Mouse (Mus musculus) midbrain, embryonic 16.5 days (tissue): ENCODE measurements around the gene Gm28729. TPM values are rescaled to one million over a fixed set of nuclear protein-coding genes. Genes with fewer than 3 reads are reported as not detected.

Experiments
- ATAC-seq: fragments of 200-750 bp; cut with Nextera tagmentation; 2 replicates; pipeline ENCODE4 v1.8.0; 2017; ENCODE audit warnings: moderate TSS enrichment
- H3K27ac ChIP-seq: fragments of 300-500 bp; sonication (generic); 2 replicates; pipeline ENCODE4 v1.5.1; 2014; ENCODE audit warnings: mild to moderate bottlenecking, low read length, mixed read lengths
- H3K27me3 ChIP-seq: fragments of 300-500 bp; sonication (generic); 2 replicates; pipeline ENCODE4 v1.6.1; 2014; ENCODE audit warnings: low read depth, low read length, mixed read lengths; ENCODE audit not compliant: control insufficient read depth, insufficient read depth
- H3K36me3 ChIP-seq: fragments of 300-500 bp; sonication (generic); 2 replicates; pipeline ENCODE4 v1.6.1; 2014; ENCODE audit warnings: mild to moderate bottlenecking, low read length, moderate library complexity, mixed read lengths; ENCODE audit not compliant: control insufficient read depth, insufficient read depth
- H3K4me1 ChIP-seq: fragments of 300-500 bp; sonication (generic); 2 replicates; pipeline ENCODE4 v1.6.1; 2014; ENCODE audit warnings: mild to moderate bottlenecking, low read length, mixed read lengths; ENCODE audit not compliant: control insufficient read depth, insufficient read depth
- H3K4me2 ChIP-seq: fragments of 300-500 bp; sonication (generic); 2 replicates; pipeline ENCODE4 v1.6.1; 2014; ENCODE audit warnings: mild to moderate bottlenecking, low read length, mixed read lengths
- H3K4me3 ChIP-seq: fragments of 300-500 bp; sonication (generic); 2 replicates; pipeline ENCODE4 v1.5.1; 2014; ENCODE audit warnings: low read depth, mild to moderate bottlenecking, low read length, moderate library complexity, mixed read lengths
- H3K9ac ChIP-seq: fragments of 300-500 bp; sonication (generic); 2 replicates; pipeline ENCODE4 v1.6.1; 2014; ENCODE audit warnings: low read depth, low read length, mixed read lengths
- H3K9me3 ChIP-seq: fragments of 300-500 bp; sonication (generic); replicated peaks from 2 replicates; pipeline ENCODE4 v1.6.1; 2014; ENCODE audit warnings: mild to moderate bottlenecking, low read length, mixed read lengths; ENCODE audit not compliant: control insufficient read depth, poor library complexity, severe bottlenecking
- WGBS: fragments of 180-500 bp; shearing (Covaris S2); extraction: QIAGEN DNeasy Blood & Tissue Kit; methylation state at CpG from one replicate; pipeline ENCODE4 v1.1.7; 2014; 5-methylcytosine and 5-hydroxymethylcytosine counted together
- polyA plus RNA-seq: library from polyadenylated mRNA; unstranded; fragments of >200 nt; fragmentation: Nextera tagmentation; extraction: Ambion mirVana; gene quantifications from 2 replicates; pipeline ENCODE4 v1.2.1, GENCODE M21; 2015

Gm28729 gene
- polyA plus RNA-seq, 1 experiment from 2014 or later, result 0.48 TPM

DNA sequence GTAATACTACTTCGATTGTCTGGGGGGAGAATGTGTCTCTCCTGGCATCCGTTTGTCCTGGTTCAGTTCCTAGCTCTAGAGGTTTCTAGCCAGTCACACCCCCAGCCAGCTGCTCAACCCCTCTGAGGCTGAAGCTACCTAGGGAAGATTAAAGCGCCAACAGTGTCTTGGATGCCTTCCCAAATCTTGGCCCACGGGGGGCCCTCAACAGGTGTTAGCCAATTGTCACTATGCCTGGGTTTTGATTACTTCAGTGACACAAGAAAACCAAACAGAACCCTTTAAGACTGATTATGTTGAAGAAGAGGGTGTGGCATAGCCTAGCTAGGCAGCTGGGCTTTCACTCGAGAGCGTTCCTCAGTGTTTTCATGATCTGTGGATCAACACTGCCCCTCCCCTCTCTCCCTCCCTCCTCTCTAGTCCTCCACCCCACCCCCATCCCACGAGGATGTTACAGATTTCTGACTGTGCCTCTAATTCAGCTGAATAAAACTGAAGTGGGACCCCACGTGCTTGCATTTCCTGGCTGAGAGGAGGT, 86.7 kb downstream of the Gm28729 start:
- no peaks in the 10 kb centered on the region for H3K36me3 ChIP-seq
- peak overlapping the region; percentile 38 for H3K4me3 ChIP-seq
- peaks cover 18% of the 10 kb centered on the region for H3K4me1 ChIP-seq
- peak overlapping the region; percentile 66; the same call in 1 of the 2 replicates for H3K9ac ChIP-seq
- ATAC-seq, result peak; percentile 11; the same call in 1 of the 2 replicates
- no peaks in the 10 kb centered on the region for H3K9me3 ChIP-seq
- H3K27ac ChIP-seq, result peak overlapping the region; percentile 4; the same call in 1 of the 2 replicates
- 4% methylated on average over 8 of the region's 8 CpGs for whole genome bisulfite sequencing
- H3K4me2 ChIP-seq, result peak overlapping the region; percentile 60
- no peaks in the 10 kb centered on the region for H3K27me3 ChIP-seq

GRCm38 (mm10) chr9:96437805-96438333, 87.2 kb downstream of the Gm28729 start:
- 1% methylated on average over 25 of the region's 25 CpGs for WGBS
- peaks cover 18% of the 10 kb centered on the region for H3K4me1 ChIP-seq
- H3K27me3 ChIP-seq, result no peaks in the 10 kb centered on the region
- peak overlapping the region; percentile 4 for H3K27ac ChIP-seq
- H3K4me3 ChIP-seq, result peak overlapping the region; percentile 38
- peak overlapping the region; percentile 66 for H3K9ac ChIP-seq
- no peaks in the 10 kb centered on the region for H3K9me3 ChIP-seq
- ATAC-seq, result peak; percentile 66
- H3K4me2 ChIP-seq, result peak overlapping the region; percentile 60
- no peaks in the 10 kb centered on the region for H3K36me3 ChIP-seq

DNA sequence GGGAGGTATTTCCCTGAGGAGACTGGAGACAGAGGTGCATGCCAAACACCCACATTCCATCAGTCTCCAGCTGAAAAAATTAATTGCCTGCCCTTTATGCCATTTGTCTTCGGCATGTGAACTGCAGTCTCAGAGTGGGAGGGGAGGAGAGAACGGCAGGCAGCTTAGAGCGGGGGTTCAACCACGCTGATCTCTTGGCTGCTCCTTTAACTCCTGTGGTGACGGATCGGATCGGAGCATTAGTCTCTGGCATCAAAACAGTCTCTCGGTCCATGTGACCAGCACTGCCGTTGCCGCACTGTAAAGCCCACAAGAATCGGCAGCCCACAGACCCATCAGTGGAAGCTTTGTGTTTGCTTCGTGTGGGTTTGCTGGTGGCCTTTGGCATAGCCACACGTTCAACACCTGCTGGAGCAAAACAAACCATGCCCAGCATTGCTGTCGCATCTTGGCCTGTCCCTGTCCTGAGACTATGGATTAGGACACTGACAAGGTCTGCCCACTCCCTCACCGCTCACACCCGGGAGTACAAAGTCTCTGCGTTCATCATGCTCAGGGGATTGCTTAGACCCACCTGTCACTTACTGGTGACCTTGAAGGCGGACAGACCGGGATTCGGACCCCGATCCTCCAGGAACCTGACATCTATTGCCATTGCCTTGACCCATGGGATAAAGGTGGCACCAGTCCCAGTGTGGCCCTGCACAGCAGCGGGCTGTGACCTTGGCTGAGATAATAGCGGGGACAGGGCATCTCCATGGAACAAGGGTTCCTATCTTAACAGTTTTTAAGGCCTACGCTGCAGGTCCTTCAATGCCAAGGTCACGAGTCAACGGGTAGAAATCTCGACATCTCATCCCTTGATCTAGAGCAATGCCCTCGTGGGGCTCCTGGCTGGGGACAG, 87.9 kb downstream of the Gm28729 start:
- Histone ChIP-seq H3K27ac (peak overlapping the region; percentile 4), H3K4me2 (peak overlapping the region; percentile 60), H3K27me3 (no peaks in the 10 kb centered on the region), H3K36me3 (no peaks in the 10 kb centered on the region), H3K9me3 (no peaks in the 10 kb centered on the region), H3K4me3 (peak overlapping the region; percentile 38), H3K9ac (peak overlapping the region; percentile 66), H3K4me1 (peaks cover 18% of the 10 kb centered on the region)
- 7% methylated on average over 28 of the region's 28 CpGs for WGBS
- ATAC-seq, result peak; percentile 64

Other genes with a start within 250 kb of the Gm28729 start
- gene Atp1b3, start 160.8 kb downstream of the Gm28729 start, polyA plus RNA-seq, result 176 and 181 TPM in 2 replicates
- 192 and 204 TPM in 2 replicates for gene Rnf7, start 46.6 kb downstream of the Gm28729 start, polyA plus RNA-seq
- 18.2 and 19.2 TPM in 2 replicates for gene Rasa2, start 106.4 kb upstream of the Gm28729 start, polyA plus RNA-seq
- 57.1 and 58.1 TPM in 2 replicates for gene Zbtb38, start 227.6 kb upstream of the Gm28729 start, polyA plus RNA-seq